Mouse (Mus musculus) liver, postnatal 0 days (tissue): ENCODE results near the gene Arhgef17. TPM values are rescaled to one million over a fixed set of nuclear protein-coding genes. Genes with fewer than 3 reads are reported as not detected.

ENCODE experiments used
- ATAC-seq: fragments of 200-750 bp; cut with Nextera tagmentation; 2 replicates; pipeline ENCODE4 v1.8.0; 2017; ENCODE audit warnings: mild to moderate bottlenecking, moderate library complexity
- DNase-seq: peaks from one replicate; pipeline ENCODE4 v3.0.0-alpha.2; 2016
- H3K27ac ChIP-seq: fragments of 300-500 bp; sonication (generic); 2 replicates; pipeline ENCODE4 v1.5.1; 2014; ENCODE audit warnings: antibody characterized with exemption, moderate library complexity, mild to moderate bottlenecking, low read depth
- H3K27me3 ChIP-seq: fragments of 300-500 bp; sonication (generic); 2 replicates; pipeline ENCODE4 v1.6.1; 2014; ENCODE audit warnings: low read length, control low read depth, mixed read lengths; ENCODE audit not compliant: insufficient read depth
- H3K36me3 ChIP-seq: fragments of 300-500 bp; sonication (generic); replicated peaks from 2 replicates; pipeline ENCODE4 v1.6.1; 2014; ENCODE audit warnings: mild to moderate bottlenecking, control low read depth, low read length, moderate library complexity, mixed read lengths; ENCODE audit not compliant: insufficient read depth
- H3K4me1 ChIP-seq: fragments of 300-500 bp; sonication (generic); 2 replicates; pipeline ENCODE4 v1.6.1; 2014; ENCODE audit warnings: antibody characterized with exemption, mild to moderate bottlenecking, control low read depth; ENCODE audit not compliant: insufficient read depth
- H3K4me2 ChIP-seq: fragments of 300-500 bp; sonication (generic); 2 replicates; pipeline ENCODE4 v1.6.1; 2014; ENCODE audit warnings: low read depth, mild to moderate bottlenecking, low read length, moderate library complexity, mixed read lengths
- H3K4me3 ChIP-seq: fragments of 300-500 bp; sonication (generic); 2 replicates; pipeline ENCODE4 v1.5.1; 2014; ENCODE audit warnings: low read depth, low read length
- H3K9ac ChIP-seq: fragments of 300-500 bp; sonication (generic); replicated peaks from 2 replicates; pipeline ENCODE4 v1.6.1; 2014; ENCODE audit warnings: mild to moderate bottlenecking, moderate library complexity
- H3K9me3 ChIP-seq: fragments of 300-500 bp; sonication (generic); 2 replicates; pipeline ENCODE4 v1.6.1; 2016; ENCODE audit warnings: mild to moderate bottlenecking, control low read depth, low read length, mixed read lengths
- CTCF ChIP-seq: sonication (generic); IDR thresholded peaks from 2 replicates; pipeline ENCODE4 v1.5.1; 2016; ENCODE audit warnings: antibody characterized with exemption, low read depth
- EP300 ChIP-seq: IDR thresholded peaks from 2 replicates; pipeline ENCODE4 v1.6.1; 2016; ENCODE audit warnings: antibody characterized with exemption, low read depth, mild to moderate bottlenecking
- WGBS: fragments of 180-500 bp; shearing (Covaris S2); extraction: QIAGEN DNeasy Blood & Tissue Kit; methylation state at CpG from one replicate; pipeline ENCODE4 v1.1.7; 2014; ENCODE audit not compliant: insufficient replicate concordance; 5-methylcytosine and 5-hydroxymethylcytosine counted together
- polyA plus RNA-seq: library from polyadenylated mRNA; unstranded; fragments of >200 nt; fragmentation: Nextera tagmentation; extraction: Ambion mirVana; gene quantifications from 2 replicates; pipeline ENCODE4 v1.2.1, GENCODE M21; 2015

Gene Arhgef17
- polyA plus RNA-seq, 1 experiment from 2014 or later = 0.35 TPM

DNA sequence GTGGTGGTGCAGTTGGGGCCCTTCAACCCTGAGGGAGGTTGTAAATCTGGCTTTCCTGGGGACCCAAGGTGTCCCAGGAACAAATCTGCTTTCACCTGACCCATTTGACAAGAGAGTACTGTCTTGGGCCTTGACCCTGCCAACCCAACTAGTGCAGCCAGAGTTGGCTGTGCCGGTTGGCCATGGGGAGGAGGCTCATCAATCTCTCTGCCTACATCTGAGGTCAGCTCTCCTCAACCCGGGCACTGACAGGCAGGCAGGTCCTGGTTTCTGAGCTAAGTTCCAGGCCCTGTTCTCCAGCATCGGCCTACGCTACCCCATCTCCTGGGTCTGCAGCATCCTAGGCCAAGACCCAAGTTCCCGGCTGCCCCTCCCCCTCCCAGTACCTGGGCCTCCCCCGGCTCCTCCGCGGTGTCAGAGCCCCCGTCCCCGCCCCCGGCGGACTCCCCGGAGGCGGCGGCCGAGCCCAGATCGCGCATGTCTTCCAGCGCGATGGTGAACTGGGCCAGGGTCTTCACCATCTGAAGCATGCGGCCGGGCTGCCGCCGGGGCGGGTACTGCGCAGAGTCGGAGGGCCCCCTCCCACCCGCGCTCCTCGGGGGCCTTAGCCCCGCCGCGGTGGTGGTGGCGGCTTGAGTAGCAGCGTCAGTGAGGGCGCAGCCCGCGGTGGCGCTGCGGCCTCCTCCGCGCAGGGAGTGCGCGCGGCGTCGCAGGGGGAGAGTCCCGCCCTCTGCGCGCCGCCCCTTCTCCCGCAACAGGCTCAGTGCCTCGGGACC is 37.7 kb downstream of the Arhgef17 start:
- TF ChIP-seq CTCF = no peak
- TF ChIP-seq EP300 = no peak
- DNase-seq = no peak
- peak overlapping the region; percentile 58 for H3K9ac ChIP-seq
- ATAC-seq = 0 out of 2 replicates have a peak, but pooled peaks have one; percentile 7
- H3K4me1 ChIP-seq = peaks cover 4% of the 10 kb centered on the region; the same call in 1 of the 2 replicates
- H3K9me3 ChIP-seq = no peaks in the 10 kb centered on the region
- no peaks in the 10 kb centered on the region for H3K36me3 ChIP-seq
- H3K27me3 ChIP-seq = 0 out of 2 replicates have a peak, but pooled peaks cover 11% of the 10 kb centered on the region
- WGBS = 6% methylated on average over 48 of the region's 53 CpGs
- peak overlapping the region; percentile 90 for H3K4me2 ChIP-seq
- H3K4me3 ChIP-seq = peak overlapping the region; percentile 51
- H3K27ac ChIP-seq = no peak overlapping the region

DNA sequence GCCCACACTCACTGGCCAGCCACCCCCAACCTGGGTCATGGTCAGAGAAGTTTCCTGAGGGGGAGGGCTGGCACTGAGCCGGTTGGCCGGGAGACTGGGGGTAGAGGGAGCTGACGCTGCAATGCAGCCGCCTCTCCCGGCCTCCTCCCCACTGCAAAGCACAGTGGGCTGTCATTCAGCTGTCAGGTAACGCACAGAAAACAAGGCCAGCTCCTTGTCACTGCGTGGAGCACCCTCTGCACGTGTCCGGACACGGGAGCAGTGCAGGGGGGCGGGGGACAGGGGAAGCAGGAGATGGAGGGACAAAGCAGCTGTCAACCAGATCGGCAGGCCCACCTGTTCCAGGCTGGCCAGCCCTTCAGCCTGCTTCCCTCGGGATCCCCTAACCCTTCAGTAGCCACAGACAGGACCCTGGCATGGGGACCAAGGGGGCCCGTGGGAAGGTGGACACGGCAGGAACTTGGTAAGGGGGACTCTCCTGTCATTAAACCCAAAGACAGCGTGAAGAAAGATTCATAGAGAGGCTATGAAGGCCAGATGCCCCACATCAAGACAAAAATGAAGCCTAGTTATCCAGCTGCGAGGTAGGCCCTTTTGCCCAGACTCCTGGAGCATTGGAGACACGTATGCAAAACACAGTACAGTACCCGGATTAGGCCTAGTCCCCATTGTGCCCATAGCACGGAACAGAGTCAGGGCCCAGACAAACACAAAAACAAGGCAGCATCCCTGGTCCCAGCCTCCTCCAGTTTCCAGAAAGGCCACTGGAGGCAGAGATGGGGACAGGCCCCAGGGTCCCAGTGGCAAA is 38.5 kb downstream of the Arhgef17 start:
- WGBS = 76% methylated on average over 20 of the region's 20 CpGs
- Histone ChIP-seq H3K9ac (no peak overlapping the region), H3K27ac (no peak overlapping the region), H3K9me3 (no peaks in the 10 kb centered on the region), H3K36me3 (no peaks in the 10 kb centered on the region), H3K27me3 (0 out of 2 replicates have a peak, but pooled peaks cover 11% of the 10 kb centered on the region), H3K4me1 (peaks cover 4% of the 10 kb centered on the region; the same call in 1 of the 2 replicates), H3K4me2 (0 out of 2 replicates have a peak overlapping the region, but pooled peaks have one; percentile 90), H3K4me3 (no peak overlapping the region)
- no peak for DNase-seq
- TF ChIP-seq EP300 = no peak
- TF ChIP-seq CTCF = no peak
- ATAC-seq = no peak

DNA sequence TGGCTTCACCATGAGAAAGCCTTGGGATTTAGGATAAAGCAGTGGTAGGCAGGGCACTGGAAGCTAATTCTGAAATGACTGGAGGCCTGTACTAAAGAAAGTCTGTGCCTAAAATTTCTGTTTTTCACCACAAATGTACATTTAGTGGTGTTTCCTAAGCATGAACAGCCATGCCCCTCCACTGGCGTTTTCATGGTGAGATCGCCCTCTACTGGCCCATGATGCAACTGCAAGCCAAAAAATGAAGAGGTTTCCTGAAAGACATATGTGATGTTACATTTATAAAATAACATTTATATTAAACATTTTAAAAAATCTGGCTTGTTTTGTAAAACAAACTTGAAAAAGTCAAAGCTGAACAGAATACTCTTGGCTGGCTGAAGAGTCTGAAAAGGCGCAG is 45.4 kb downstream of the Arhgef17 start:
- no peaks in the 10 kb centered on the region for H3K9me3 ChIP-seq
- WGBS = 29% methylated on average over 3 of the region's 3 CpGs
- no peaks in the 10 kb centered on the region for H3K27me3 ChIP-seq
- H3K4me3 ChIP-seq = no peak overlapping the region
- TF ChIP-seq CTCF (peak; percentile 92), EP300 (no peak)
- no peaks in the 10 kb centered on the region for H3K4me1 ChIP-seq
- H3K36me3 ChIP-seq = no peaks in the 10 kb centered on the region; the same call in 1 of the 2 replicates
- H3K9ac ChIP-seq = no peak overlapping the region
- peak; percentile 73 for DNase-seq
- no peak overlapping the region for H3K4me2 ChIP-seq
- no peak for ATAC-seq
- no peak overlapping the region for H3K27ac ChIP-seq

DNA sequence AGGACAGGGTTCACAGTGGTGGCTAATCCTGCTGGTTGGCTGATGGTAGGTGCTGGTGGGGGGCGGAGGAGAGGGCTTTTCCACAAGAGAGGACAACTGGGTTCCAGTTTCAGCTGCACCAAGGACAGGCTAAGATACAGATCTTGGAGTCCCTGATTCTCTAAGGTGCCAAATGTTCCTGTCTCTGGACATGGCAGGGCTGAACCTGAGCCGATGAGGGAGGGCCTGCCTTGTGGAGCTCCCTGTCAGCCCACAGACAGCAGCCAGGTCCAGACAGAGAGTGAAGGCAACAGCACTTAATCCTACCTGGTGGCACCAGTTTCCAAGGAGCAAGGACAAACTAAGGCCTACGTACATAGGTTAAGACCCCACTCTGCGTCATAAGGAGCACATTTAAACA is 47.4 kb downstream of the Arhgef17 start:
- Histone ChIP-seq H3K4me1 (peaks cover 4% of the 10 kb centered on the region; the same call in 1 of the 2 replicates), H3K27me3 (no peaks in the 10 kb centered on the region), H3K9me3 (no peaks in the 10 kb centered on the region), H3K27ac (no peak overlapping the region), H3K4me3 (no peak overlapping the region), H3K9ac (no peak overlapping the region), H3K36me3 (no peaks in the 10 kb centered on the region; the same call in 1 of the 2 replicates), H3K4me2 (no peak overlapping the region)
- WGBS = 86% methylated on average over 4 of the region's 4 CpGs
- TF ChIP-seq EP300 = no peak
- TF ChIP-seq CTCF = no peak
- ATAC-seq = no peak
- DNase-seq = no peak

DNA sequence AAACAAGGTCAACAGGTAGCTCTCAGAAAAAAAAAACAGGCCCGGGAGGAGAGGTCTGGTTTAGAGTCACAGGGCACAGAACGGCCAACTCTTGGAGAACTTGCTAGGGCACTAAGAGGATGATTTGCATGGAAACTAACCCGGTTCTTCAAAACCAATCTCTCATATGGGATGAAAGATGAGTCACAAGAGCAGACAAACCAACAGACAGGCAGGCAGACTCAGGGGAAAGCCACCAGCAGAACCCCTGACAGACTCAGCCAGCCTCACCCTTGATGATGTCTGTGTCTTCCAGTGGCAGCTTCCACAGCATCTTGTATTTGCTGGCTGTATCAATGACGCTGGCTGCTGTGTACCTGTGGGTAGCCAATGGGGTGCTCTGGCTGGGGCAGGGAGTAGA is 50.0 kb downstream of the Arhgef17 start:
- WGBS = 81% methylated on average over 4 of the region's 4 CpGs
- Histone ChIP-seq H3K27me3 (no peaks in the 10 kb centered on the region), H3K27ac (no peak overlapping the region), H3K4me3 (no peak overlapping the region), H3K4me2 (no peak overlapping the region), H3K4me1 (peaks cover 4% of the 10 kb centered on the region; the same call in 1 of the 2 replicates), H3K36me3 (no peaks in the 10 kb centered on the region; the same call in 1 of the 2 replicates), H3K9me3 (no peaks in the 10 kb centered on the region), H3K9ac (no peak overlapping the region)
- TF ChIP-seq CTCF (no peak), EP300 (no peak)
- ATAC-seq (no peak), DNase-seq (no peak)

DNA sequence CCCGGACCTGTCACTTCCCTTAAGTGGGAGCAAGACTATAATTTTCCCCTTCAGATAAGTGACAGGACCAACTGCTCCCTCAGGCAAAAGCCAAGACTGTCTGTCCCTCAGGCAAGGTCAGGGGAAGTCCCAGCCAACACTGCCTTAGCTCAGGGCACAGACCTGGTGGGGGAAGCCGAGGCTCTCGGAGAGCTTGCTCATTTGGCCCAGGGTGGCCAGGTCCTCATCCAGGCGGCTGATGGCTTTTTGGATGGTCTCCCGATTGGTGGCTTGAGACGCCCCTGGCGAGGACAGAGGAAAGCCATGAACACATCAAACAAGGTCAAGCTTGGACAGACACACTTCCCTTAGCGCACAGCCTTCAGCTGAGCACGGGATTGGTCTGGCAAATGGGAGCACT is 50.4 kb downstream of the Arhgef17 start:
- no peak overlapping the region for H3K4me2 ChIP-seq
- H3K4me1 ChIP-seq = peaks cover 4% of the 10 kb centered on the region; the same call in 1 of the 2 replicates
- H3K4me3 ChIP-seq = no peak overlapping the region
- 74% methylated on average over 9 of the region's 9 CpGs for WGBS
- ATAC-seq = no peak
- DNase-seq = no peak
- H3K27me3 ChIP-seq = no peaks in the 10 kb centered on the region
- H3K9me3 ChIP-seq = no peaks in the 10 kb centered on the region
- no peaks in the 10 kb centered on the region; the same call in 1 of the 2 replicates for H3K36me3 ChIP-seq
- H3K9ac ChIP-seq = no peak overlapping the region
- H3K27ac ChIP-seq = no peak overlapping the region
- no peak for TF ChIP-seq CTCF
- TF ChIP-seq EP300 = no peak
